Mouse (Mus musculus) embryonic facial prominence, embryonic 12.5 days (tissue): Measurements from ENCODE around the gene Arpc5l. TPM values are rescaled to one million over a fixed set of nuclear protein-coding genes. Genes with fewer than 3 reads are reported as not detected.

ENCODE experiments used
- ATAC-seq: fragments of 200-750 bp; cut with Nextera tagmentation; 2 replicates; pipeline ENCODE4 v1.8.0; 2017; ENCODE audit not compliant: insufficient number of reproducible peaks, insufficient read depth, low FRiP score, low TSS enrichment
- H3K27ac ChIP-seq: fragments of 300-500 bp; sonication (generic); 2 replicates; pipeline ENCODE4 v1.5.1; 2016; ENCODE audit warnings: mild to moderate bottlenecking
- H3K27me3 ChIP-seq: fragments of 300-500 bp; sonication (generic); 2 replicates; pipeline ENCODE4 v1.6.1; 2016; ENCODE audit warnings: mild to moderate bottlenecking, moderate library complexity
- H3K36me3 ChIP-seq: fragments of 300-500 bp; sonication (generic); 2 replicates; pipeline ENCODE4 v1.6.1; 2016; ENCODE audit warnings: mild to moderate bottlenecking
- H3K4me1 ChIP-seq: fragments of 300-500 bp; sonication (generic); 2 replicates; pipeline ENCODE4 v1.6.1; 2016
- H3K4me2 ChIP-seq: fragments of 300-500 bp; sonication (generic); replicated peaks from 2 replicates; pipeline ENCODE4 v1.6.1; 2016; ENCODE audit warnings: mild to moderate bottlenecking, moderate library complexity
- H3K4me3 ChIP-seq: fragments of 300-500 bp; sonication (generic); 2 replicates; pipeline ENCODE4 v1.5.1; 2016; ENCODE audit warnings: mild to moderate bottlenecking
- H3K9ac ChIP-seq: fragments of 300-500 bp; sonication (generic); 2 replicates; pipeline ENCODE4 v1.6.1; 2016; ENCODE audit warnings: mild to moderate bottlenecking, moderate library complexity
- H3K9me3 ChIP-seq: fragments of 300-500 bp; sonication (generic); 2 replicates; pipeline ENCODE4 v1.6.1; 2016; ENCODE audit warnings: mild to moderate bottlenecking, moderate library complexity
- WGBS: fragments of 180-500 bp; shearing (Covaris S2); methylation state at CpG from one replicate; pipeline ENCODE4 v1.1.7; 2016; 5-methylcytosine and 5-hydroxymethylcytosine counted together
- polyA plus RNA-seq: library from polyadenylated mRNA; unstranded; fragments of >200 nt; fragmentation: Nextera tagmentation; extraction: Ambion mirVana; gene quantifications from 2 replicates; pipeline ENCODE4 v1.2.1, GENCODE M21; 2016

The Arpc5l gene
- polyA plus RNA-seq, 1 experiment from 2014 or later, result 120 TPM

GRCm38 (mm10) chr2:38983456-38983855 lies 21.7 kb upstream of the Arpc5l start:
- H3K27ac ChIP-seq, result no peak overlapping the region
- no peaks in the 10 kb centered on the region for H3K4me1 ChIP-seq
- no peak overlapping the region for H3K4me3 ChIP-seq
- WGBS, result 92% methylated on average over 2 of the region's 2 CpGs
- no peaks in the 10 kb centered on the region for H3K27me3 ChIP-seq
- no peak overlapping the region for H3K4me2 ChIP-seq
- H3K9ac ChIP-seq, result no peak overlapping the region
- H3K9me3 ChIP-seq, result no peaks in the 10 kb centered on the region
- H3K36me3 ChIP-seq, result no peaks in the 10 kb centered on the region
- ATAC-seq, result no peak

GRCm38 (mm10) chr2:38986580-38986979 lies 18.6 kb upstream of the Arpc5l start:
- no peak overlapping the region for H3K9ac ChIP-seq
- no peak for ATAC-seq
- 91% methylated on average over 3 of the region's 3 CpGs for WGBS
- H3K27ac ChIP-seq, result no peak overlapping the region
- H3K4me2 ChIP-seq, result no peak overlapping the region
- no peaks in the 10 kb centered on the region for H3K4me1 ChIP-seq
- no peaks in the 10 kb centered on the region for H3K36me3 ChIP-seq
- no peaks in the 10 kb centered on the region for H3K9me3 ChIP-seq
- no peaks in the 10 kb centered on the region for H3K27me3 ChIP-seq
- no peak overlapping the region for H3K4me3 ChIP-seq

GRCm38 (mm10) chr2:38987371-38987770 lies 17.8 kb upstream of the Arpc5l start:
- no peaks in the 10 kb centered on the region for H3K36me3 ChIP-seq
- no peaks in the 10 kb centered on the region for H3K27me3 ChIP-seq
- no peaks in the 10 kb centered on the region for H3K9me3 ChIP-seq
- WGBS, result 38% methylated on average over 1 of the region's 1 CpGs
- H3K4me1 ChIP-seq, result no peaks in the 10 kb centered on the region
- no peak overlapping the region for H3K9ac ChIP-seq
- no peak overlapping the region for H3K4me2 ChIP-seq
- H3K4me3 ChIP-seq, result no peak overlapping the region
- no peak overlapping the region for H3K27ac ChIP-seq
- no peak for ATAC-seq

- H3K4me2 ChIP-seq, result no peak overlapping the region
- 0 out of 2 replicates have a peak, but pooled peaks cover 3% of the 10 kb centered on the region for H3K4me1 ChIP-seq
- H3K36me3 ChIP-seq, result no peaks in the 10 kb centered on the region
- H3K27ac ChIP-seq, result no peak overlapping the region
- H3K9ac ChIP-seq, result no peak overlapping the region
- no peaks in the 10 kb centered on the region for H3K9me3 ChIP-seq
- no peak overlapping the region for H3K4me3 ChIP-seq
- 70% methylated on average over 6 of the region's 6 CpGs for WGBS
- ATAC-seq, result no peak
- H3K27me3 ChIP-seq, result no peaks in the 10 kb centered on the region
These were observed 17.2 kb upstream of the Arpc5l start for GRCm38 (mm10) chr2:38987803-38988510.

GRCm38 (mm10) chr2:38988929-38989328 lies 16.2 kb upstream of the Arpc5l start:
- H3K27ac ChIP-seq, result no peak overlapping the region
- no peaks in the 10 kb centered on the region for H3K9me3 ChIP-seq
- H3K4me1 ChIP-seq, result 0 out of 2 replicates have a peak, but pooled peaks cover 3% of the 10 kb centered on the region
- no peak for ATAC-seq
- H3K4me2 ChIP-seq, result no peak overlapping the region
- WGBS, result 95% methylated on average over 2 of the region's 2 CpGs
- no peaks in the 10 kb centered on the region for H3K27me3 ChIP-seq
- H3K36me3 ChIP-seq, result no peaks in the 10 kb centered on the region
- H3K9ac ChIP-seq, result no peak overlapping the region
- no peak overlapping the region for H3K4me3 ChIP-seq

- H3K4me1 ChIP-seq, result 0 out of 2 replicates have a peak, but pooled peaks cover 3% of the 10 kb centered on the region
- H3K9me3 ChIP-seq, result no peaks in the 10 kb centered on the region
- WGBS, result 69% methylated on average over 4 of the region's 4 CpGs
- no peak overlapping the region for H3K9ac ChIP-seq
- H3K4me2 ChIP-seq, result no peak overlapping the region
- no peak for ATAC-seq
- no peaks in the 10 kb centered on the region for H3K36me3 ChIP-seq
- no peak overlapping the region for H3K27ac ChIP-seq
- H3K4me3 ChIP-seq, result no peak overlapping the region
- no peaks in the 10 kb centered on the region for H3K27me3 ChIP-seq
These were observed 13.1 kb upstream of the Arpc5l start for GRCm38 (mm10) chr2:38992004-38992403.

- H3K4me1 ChIP-seq, result 0 out of 2 replicates have a peak, but pooled peaks cover 5% of the 10 kb centered on the region
- H3K9ac ChIP-seq, result no peak overlapping the region
- H3K27ac ChIP-seq, result no peak overlapping the region
- ATAC-seq, result no peak
- H3K9me3 ChIP-seq, result no peaks in the 10 kb centered on the region
- no peak overlapping the region for H3K4me2 ChIP-seq
- H3K4me3 ChIP-seq, result no peak overlapping the region
- no peaks in the 10 kb centered on the region for H3K36me3 ChIP-seq
- 61% methylated on average over 4 of the region's 4 CpGs for WGBS
- H3K27me3 ChIP-seq, result no peaks in the 10 kb centered on the region
These were observed 12.7 kb upstream of the Arpc5l start for GRCm38 (mm10) chr2:38992452-38992851.

- H3K36me3 ChIP-seq, result peaks cover 30% of the 10 kb centered on the region
- peak; percentile 89 for ATAC-seq
- H3K9me3 ChIP-seq, result no peaks in the 10 kb centered on the region
These were observed 7.5 kb upstream of the Arpc5l start, which contains the start of gene Wdr38 for GRCm38 (mm10) chr2:38997386-38998374. Wdr38 (plus strand) TSS chr2:38997476.

GRCm38 (mm10) chr2:38999381-38999780 lies 5.8 kb upstream of the Arpc5l start:
- Histone ChIP-seq H3K9me3 (no peaks in the 10 kb centered on the region), H3K36me3 (peaks cover 42% of the 10 kb centered on the region), H3K4me3 (no peak overlapping the region), H3K4me2 (no peak overlapping the region), H3K27me3 (no peaks in the 10 kb centered on the region), H3K27ac (no peak overlapping the region), H3K9ac (no peak overlapping the region), H3K4me1 (peaks cover 28% of the 10 kb centered on the region)
- 54% methylated on average over 4 of the region's 4 CpGs for WGBS
- ATAC-seq, result 0 out of 2 replicates have a peak, but pooled peaks have one; percentile 7

More at GRCm38 (mm10) chr2:38997386-38998374, 7.5 kb upstream of the Arpc5l start, which contains the start of gene Wdr38:
- Histone ChIP-seq H3K4me3 (peak within 1 kb of the TSS; percentile 36), H3K4me1 (peaks cover 12% of the 10 kb centered on the region), H3K9ac (peak within 1 kb of the TSS; percentile 36; the same call in 1 of the 2 replicates), H3K27me3 (no peaks in the 10 kb centered on the region), H3K4me2 (peak within 1 kb of the TSS; percentile 53), H3K27ac (no peak within 1 kb of the TSS)
- 16% methylated on average over 33 of the region's 33 CpGs for WGBS

GRCm38 (mm10) chr2:38999910-39000586 lies 5.1 kb upstream of the Arpc5l start:
- Histone ChIP-seq H3K36me3 (peaks cover 42% of the 10 kb centered on the region), H3K27ac (no peak overlapping the region)
- WGBS, result 60% methylated on average over 8 of the region's 8 CpGs

GRCm38 (mm10) chr2:39000587-39000919 lies 4.6 kb upstream of the Arpc5l start:
- Histone ChIP-seq H3K4me1 (peaks cover 28% of the 10 kb centered on the region), H3K36me3 (peaks cover 42% of the 10 kb centered on the region)
- WGBS, result 85% methylated on average over 4 of the region's 4 CpGs

More at GRCm38 (mm10) chr2:38999910-39000586, 5.1 kb upstream of the Arpc5l start:
- Histone ChIP-seq H3K27me3 (no peaks in the 10 kb centered on the region), H3K4me2 (no peak overlapping the region), H3K9ac (no peak overlapping the region), H3K4me1 (peaks cover 28% of the 10 kb centered on the region), H3K4me3 (no peak overlapping the region), H3K9me3 (no peaks in the 10 kb centered on the region)
- ATAC-seq, result no peak

More at GRCm38 (mm10) chr2:39000587-39000919, 4.6 kb upstream of the Arpc5l start:
- Histone ChIP-seq H3K4me3 (no peak overlapping the region), H3K27ac (no peak overlapping the region), H3K27me3 (no peaks in the 10 kb centered on the region), H3K4me2 (no peak overlapping the region), H3K9me3 (no peaks in the 10 kb centered on the region), H3K9ac (no peak overlapping the region)
- no peak for ATAC-seq
